Mouse (Mus musculus) MEL (cell line): ENCODE data around the gene Cyp1a1. TPM values are rescaled to one million over a fixed set of nuclear protein-coding genes. Genes with fewer than 3 reads are reported as not detected.
A peak's percentile ranks its signal among the peaks of the same experiment; 100 is the strongest.

Source experiments
- DNase-seq: peaks from one replicate; pipeline ENCODE4 v3.0.0; 2011; ENCODE audit warnings: low read depth, low spot score
- H3K27ac ChIP-seq: 2 replicates; pipeline ENCODE4 v1.5.1; 2012; ENCODE audit warnings: low read depth, mild to moderate bottlenecking, control low read depth, low read length, moderate library complexity; ENCODE audit not compliant: control insufficient read depth
- H3K27me3 ChIP-seq, 2 experiments: fragments of 150-350 bp in 1 of 2; sonication (generic) in 1 of 2; 2 replicates each; pipeline ENCODE4 v1.6.1; 2012; ENCODE audit warnings: low read length in 2 of 2, mild to moderate bottlenecking in 2 of 2, improper control_type of control experiment in 1 of 2, moderate library complexity in 1 of 2; ENCODE audit not compliant: insufficient read depth in 2 of 2, control insufficient read depth in 1 of 2
- H3K36me3 ChIP-seq, 2 experiments: 2 replicates each; pipeline ENCODE4 v1.6.1; 2012 to 2014; ENCODE audit warnings: low read length in 2 of 2, improper control_type of control experiment in 1 of 2, inconsistent platforms in 1 of 2, mild to moderate bottlenecking in 1 of 2; ENCODE audit not compliant: insufficient read depth in 2 of 2, control insufficient read depth in 1 of 2
- H3K4me1 ChIP-seq, 2 experiments: fragments of 150-350 bp in 1 of 2; sonication (generic) in 1 of 2; 2 replicates each; pipeline ENCODE4 v1.6.1; 2012; ENCODE audit warnings: low read length in 2 of 2, improper control_type of control experiment in 1 of 2, mild to moderate bottlenecking in 1 of 2; ENCODE audit not compliant: insufficient read depth in 2 of 2, control insufficient read depth in 1 of 2
- H3K4me3 ChIP-seq, 2 experiments: fragments of 150-350 bp in 1 of 2; sonication (generic) in 1 of 2; 2 replicates each; pipeline ENCODE4 v1.5.1; 2012; ENCODE audit warnings: low read depth in 2 of 2, low read length in 2 of 2, mild to moderate bottlenecking in 2 of 2, moderate library complexity in 2 of 2, control low read depth in 1 of 2, improper control_type of control experiment in 1 of 2; ENCODE audit not compliant: control insufficient read depth in 1 of 2, insufficient read depth in 1 of 2
- H3K79me2 ChIP-seq: 2 replicates; pipeline ENCODE4 v1.6.1; 2012; ENCODE audit warnings: mild to moderate bottlenecking, low read length, moderate library complexity; ENCODE audit not compliant: control insufficient read depth, poor library complexity, insufficient read depth
- H3K9ac ChIP-seq: 2 replicates; pipeline ENCODE4 v1.6.1; 2012; ENCODE audit warnings: low read depth, mild to moderate bottlenecking, control low read depth, low read length, moderate library complexity; ENCODE audit not compliant: control insufficient read depth, poor library complexity, severe bottlenecking
- H3K9me3 ChIP-seq: fragments of 150-350 bp; sonication (generic); replicated peaks from 2 replicates; pipeline ENCODE4 v1.6.1; 2012; ENCODE audit warnings: mild to moderate bottlenecking, low read length, improper control_type of control experiment, moderate library complexity; ENCODE audit not compliant: insufficient read depth
- BHLHE40 ChIP-seq: IDR thresholded peaks from 2 replicates; pipeline ENCODE4 v1.6.1; 2012; ENCODE audit warnings: low read depth, mild to moderate bottlenecking, inconsistent platforms, low read length, improper control_type of control experiment, borderline replicate concordance
- CHD1 ChIP-seq: IDR thresholded peaks from 2 replicates; pipeline ENCODE4 v1.6.1; 2012; ENCODE audit warnings: low read depth, mild to moderate bottlenecking, inconsistent platforms, low read length, improper control_type of control experiment
- E2F4 ChIP-seq: IDR thresholded peaks from 2 replicates; pipeline ENCODE4 v1.6.1; 2011; ENCODE audit warnings: low read depth, low read length, improper control_type of control experiment, borderline replicate concordance
- ELF1 ChIP-seq: IDR thresholded peaks from 2 replicates; pipeline ENCODE4 v1.6.1; 2014; ENCODE audit warnings: low read depth, mild to moderate bottlenecking, inconsistent platforms, low read length, improper control_type of control experiment, moderate library complexity
- EP300 ChIP-seq, 2 experiments: IDR thresholded peaks; 2 replicates each; pipeline ENCODE4 v1.6.1; 2011; ENCODE audit warnings: improper control_type of control experiment in 2 of 2, low read length in 2 of 2, low read depth in 1 of 2, mild to moderate bottlenecking in 1 of 2
- ETS1 ChIP-seq: IDR thresholded peaks from 2 replicates; pipeline ENCODE4 v1.6.1; 2012; ENCODE audit warnings: low read depth, mild to moderate bottlenecking, inconsistent platforms, low read length, improper control_type of control experiment, moderate library complexity
- GABPA ChIP-seq: IDR thresholded peaks from 2 replicates; pipeline ENCODE4 v1.6.1; 2012; ENCODE audit warnings: low read depth, mild to moderate bottlenecking, inconsistent platforms, low read length, improper control_type of control experiment, moderate library complexity
- GATA1 ChIP-seq: IDR thresholded peaks from 2 replicates; pipeline ENCODE4 v1.6.1; 2011; ENCODE audit warnings: low read depth, low read length, improper control_type of control experiment
- HCFC1 ChIP-seq: IDR thresholded peaks from 2 replicates; pipeline ENCODE4 v1.6.1; 2012; ENCODE audit warnings: low read depth, mild to moderate bottlenecking, inconsistent platforms, low read length, improper control_type of control experiment, moderate library complexity
- MAFK ChIP-seq: IDR thresholded peaks from 2 replicates; pipeline ENCODE4 v1.6.1; 2011; ENCODE audit warnings: low read depth, mild to moderate bottlenecking, low read length, improper control_type of control experiment, borderline replicate concordance
- MAX ChIP-seq: IDR thresholded peaks from 2 replicates; pipeline ENCODE4 v1.6.1; 2011; ENCODE audit warnings: low read length, improper control_type of control experiment
- MAZ ChIP-seq: IDR thresholded peaks from 2 replicates; pipeline ENCODE4 v1.6.1; 2012; ENCODE audit warnings: low read depth, mild to moderate bottlenecking, inconsistent platforms, low read length, improper control_type of control experiment
- MXI1 ChIP-seq: IDR thresholded peaks from 2 replicates; pipeline ENCODE4 v1.6.1; 2011; ENCODE audit warnings: mild to moderate bottlenecking, low read depth, low read length, improper control_type of control experiment
- MYC ChIP-seq: IDR thresholded peaks from 2 replicates; pipeline ENCODE4 v1.6.1; 2011; ENCODE audit warnings: low read depth, mild to moderate bottlenecking, low read length, improper control_type of control experiment, moderate library complexity
- NELFE ChIP-seq: IDR thresholded peaks from 2 replicates; pipeline ENCODE4 v1.6.1; 2011; ENCODE audit warnings: low read depth, low read length, improper control_type of control experiment
- NRF1 ChIP-seq: IDR thresholded peaks from 2 replicates; pipeline ENCODE4 v1.6.1; 2014; ENCODE audit warnings: low read depth, mild to moderate bottlenecking, inconsistent platforms, low read length, improper control_type of control experiment, moderate library complexity; ENCODE audit not compliant: poor library complexity, insufficient read depth, severe bottlenecking
- POLR2A ChIP-seq, 2 experiments: IDR thresholded peaks; 2 replicates each; pipeline ENCODE4 v1.6.1; 2011 to 2012; ENCODE audit warnings: low read length in 2 of 2, mild to moderate bottlenecking in 2 of 2, control low read depth in 1 of 2, improper control_type of control experiment in 1 of 2, low read depth in 1 of 2, moderate library complexity in 1 of 2; ENCODE audit not compliant: control insufficient read depth in 1 of 2, insufficient read depth in 1 of 2, poor library complexity in 1 of 2
- POLR2AphosphoS2 ChIP-seq: IDR thresholded peaks from 2 replicates; pipeline ENCODE4 v1.6.1; 2011; ENCODE audit warnings: low read length, improper control_type of control experiment
- RAD21 ChIP-seq: IDR thresholded peaks from 2 replicates; pipeline ENCODE4 v1.6.1; 2011; ENCODE audit warnings: mild to moderate bottlenecking, low read depth, low read length, improper control_type of control experiment
- SIN3A ChIP-seq: IDR thresholded peaks from 2 replicates; pipeline ENCODE4 v1.6.1; 2012; ENCODE audit warnings: low read length, improper control_type of control experiment, inconsistent platforms
- SMC3 ChIP-seq: IDR thresholded peaks from 2 replicates; pipeline ENCODE4 v1.6.1; 2011; ENCODE audit warnings: low read depth, low read length, improper control_type of control experiment
- TAL1 ChIP-seq: IDR thresholded peaks from 2 replicates; pipeline ENCODE4 v1.6.1; 2012; ENCODE audit warnings: mild to moderate bottlenecking, inconsistent platforms, low read length, moderate library complexity, mixed read lengths
- TBP ChIP-seq: IDR thresholded peaks from 2 replicates; pipeline ENCODE4 v1.8.0; 2011; ENCODE audit warnings: low read depth, low read length, improper control_type of control experiment
- TCF12 ChIP-seq: IDR thresholded peaks from 2 replicates; pipeline ENCODE4 v1.6.1; 2014; ENCODE audit warnings: low read depth, mild to moderate bottlenecking, inconsistent platforms, low read length, improper control_type of control experiment, moderate library complexity
- UBTF ChIP-seq: IDR thresholded peaks from 2 replicates; pipeline ENCODE4 v1.6.1; 2012; ENCODE audit warnings: low read depth, mild to moderate bottlenecking, inconsistent platforms, low read length, improper control_type of control experiment, moderate library complexity, borderline replicate concordance; ENCODE audit not compliant: insufficient read depth
- USF1 ChIP-seq: IDR thresholded peaks from 2 replicates; pipeline ENCODE4 v1.6.1; 2014; ENCODE audit warnings: low read depth, mild to moderate bottlenecking, inconsistent platforms, low read length, improper control_type of control experiment, moderate library complexity
- ZC3H11A ChIP-seq: IDR thresholded peaks from 2 replicates; pipeline ENCODE4 v1.6.1; 2012; ENCODE audit warnings: low read depth, mild to moderate bottlenecking, inconsistent platforms, low read length, improper control_type of control experiment
- ZKSCAN1 ChIP-seq: IDR thresholded peaks from 2 replicates; pipeline ENCODE4 v1.6.1; 2012; ENCODE audit warnings: low read depth, mild to moderate bottlenecking, inconsistent platforms, low read length, improper control_type of control experiment, moderate library complexity
- ZMIZ1 ChIP-seq: IDR thresholded peaks from 2 replicates; pipeline ENCODE4 v1.6.1; 2012; ENCODE audit warnings: low read depth, mild to moderate bottlenecking, inconsistent platforms, low read length, improper control_type of control experiment, moderate library complexity
- ZNF384 ChIP-seq: IDR thresholded peaks from 2 replicates; pipeline ENCODE4 v1.6.1; 2012; ENCODE audit warnings: low read depth, mild to moderate bottlenecking, inconsistent platforms, low read length, improper control_type of control experiment
- polyA plus RNA-seq, 2 experiments: library from polyadenylated mRNA; stranded (reverse) in 1 of 2; unstranded in 1 of 2; fragments of >175 nt in 1 of 2; fragments of >200 nt in 1 of 2; gene quantifications; 2 replicates each; pipeline versions ENCODE4 v1.2.1 to v1.2.4; 2012; ENCODE audit warnings: low replicate concordance in 2 of 2, low read depth in 1 of 2; ENCODE audit not compliant: insufficient read length in 2 of 2, insufficient read depth in 1 of 2, missing spikeins in 1 of 2
- total RNA-seq: library from RNA; depleted of rRNA; stranded (reverse); fragments of 300-350 nt; gene quantifications from 2 replicates; pipeline ENCODE4 v1.2.3, GENCODE M21; 2012

Cyp1a1 gene
- total and polyA plus RNA-seq, 3 experiments, result 0.04 to 0.26 TPM; not detected in 1

DNA sequence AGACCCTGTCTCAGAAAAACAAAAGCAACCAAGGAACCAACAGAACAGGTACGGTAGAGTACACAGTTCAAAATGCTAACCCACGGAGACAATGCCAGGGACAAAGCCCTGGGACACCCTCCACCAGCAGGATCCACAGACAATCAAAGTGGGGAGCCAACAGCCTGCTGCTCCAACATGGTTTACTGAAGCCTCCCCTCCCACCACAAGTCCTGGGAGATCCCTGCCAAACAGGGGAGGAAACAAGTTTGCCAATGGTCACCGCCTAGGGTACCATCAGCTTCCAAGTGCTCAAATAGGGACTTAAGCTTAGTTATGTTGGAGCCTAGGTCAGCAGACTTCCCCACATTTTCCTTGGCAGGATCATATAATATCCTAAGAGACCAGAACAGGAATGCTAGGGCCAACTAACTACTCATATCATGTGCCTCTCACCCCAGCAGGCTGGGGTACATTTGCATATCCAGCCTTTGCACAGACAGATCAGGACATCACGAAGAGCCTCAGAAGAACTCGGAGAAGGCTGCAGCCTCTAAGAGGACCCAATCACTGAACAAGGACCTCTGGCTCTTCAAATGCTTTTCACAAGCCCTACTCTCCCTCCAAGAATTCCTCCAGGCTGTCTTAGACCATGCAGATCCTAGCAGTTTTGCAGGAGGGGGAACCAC is 47.9 kb upstream of the Cyp1a1 start:
- no peak for DNase-seq
- Histone ChIP-seq H3K79me2 (peaks cover 98% of the 10 kb centered on the region), H3K36me3 (peaks cover 6 to 58% of the 10 kb centered on the region in 2 experiments), H3K9me3 (no peaks in the 10 kb centered on the region), H3K4me3 (peak overlapping the region; percentile 9 to 10; a peak in 3 of 4 replicates), H3K4me1 (peaks cover 27 to 66% of the 10 kb centered on the region in 2 experiments), H3K27me3 (no peaks in the 10 kb centered on the region)
- no peak for TF ChIP-seq ZMIZ1
- no peak for TF ChIP-seq BHLHE40
- TF ChIP-seq ETS1, result no peak
- TF ChIP-seq, all 39 proteins: peak for 0
- peak overlapping the region; percentile 55 for H3K27ac ChIP-seq
- peak overlapping the region; percentile 49 for H3K9ac ChIP-seq

DNA sequence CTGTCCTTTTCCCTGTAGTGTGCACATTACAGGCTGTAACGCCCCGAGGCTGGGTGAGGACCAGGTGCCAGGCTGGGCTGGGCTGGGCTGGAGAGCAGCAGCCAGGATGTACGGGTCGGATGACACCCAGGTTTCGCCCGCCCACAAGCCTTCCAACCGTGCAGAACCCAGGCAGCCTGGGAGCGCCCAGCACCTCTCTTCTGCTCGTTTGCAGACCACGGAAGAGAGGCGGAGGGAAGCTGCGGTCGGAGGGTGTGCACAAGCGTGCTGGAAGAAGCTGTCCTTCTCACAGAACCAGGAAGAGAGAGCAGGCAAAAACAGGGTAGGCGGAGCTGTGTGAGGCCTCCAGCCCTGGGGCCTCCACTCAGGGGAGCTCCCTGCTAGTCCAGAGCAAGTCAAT is 47.3 kb upstream of the Cyp1a1 start:
- DNase-seq, result peak; percentile 93
- H3K4me3 ChIP-seq, result peak overlapping the region in 1 of 2 experiments; percentile 9; a peak in 2 of 4 replicates
- peak overlapping the region; percentile 49 for H3K9ac ChIP-seq
- TF ChIP-seq ZKSCAN1, result no peak
- no peak for TF ChIP-seq NELFE
- peak; percentile 46; the same call in 1 of the 2 replicates for TF ChIP-seq HCFC1
- no peak for TF ChIP-seq GABPA
- TF ChIP-seq SIN3A, result peak; percentile 86
- TF ChIP-seq UBTF, result peak; percentile 44; the same call in 1 of the 2 replicates
- no peak for TF ChIP-seq POLR2AphosphoS2
- peak; percentile 58 for TF ChIP-seq MAX
- TF ChIP-seq MXI1, result peak; percentile 89
- TF ChIP-seq CHD1, result no peak
- no peak for TF ChIP-seq MAFK
- TF ChIP-seq ELF1, result peak; percentile 94
- TF ChIP-seq TBP, result peak; percentile 64; the same call in 1 of the 2 replicates
- TF ChIP-seq ZC3H11A, result no peak
- TF ChIP-seq RAD21, result no peak
- 0 out of 2 replicates have a peak, but pooled peaks have one; percentile 14 for TF ChIP-seq NRF1
- TF ChIP-seq MAZ, result no peak
- TF ChIP-seq E2F4, result no peak
- no peak for TF ChIP-seq TAL1
- TF ChIP-seq EP300 (IDR thresholded peaks at IDR 0.05; ENCODE audit: low read depth in 1 of 2, low read length in 2 of 2), result 0 out of 4 replicates have a peak, but pooled peaks of 1 of the 2 experiments have one; percentile 28
- TF ChIP-seq TCF12, result peak; percentile 45; the same call in 1 of the 2 replicates
- no peak for TF ChIP-seq USF1
- no peak for TF ChIP-seq GATA1
- TF ChIP-seq ETS1, result peak; percentile 58; the same call in 1 of the 2 replicates
- TF ChIP-seq POLR2A (IDR thresholded peaks at IDR 0.05; ENCODE audit: control insufficient read depth in 1 of 2, insufficient read depth in 1 of 2, low read depth in 1 of 2, low read length in 2 of 2, poor library complexity in 1 of 2), result peak in 1 of 2 experiments; percentile 44; a peak in 1 of 4 replicates
- TF ChIP-seq MYC, result 0 out of 2 replicates have a peak, but pooled peaks have one; percentile 52
- no peak; the same call in 1 of the 2 replicates for TF ChIP-seq BHLHE40
- no peak for TF ChIP-seq ZNF384
- TF ChIP-seq SMC3, result no peak

More for the DNA sequence above, 47.3 kb upstream of the Cyp1a1 start:
- Histone ChIP-seq H3K79me2 (peaks cover 97% of the 10 kb centered on the region), H3K27ac (peak overlapping the region; percentile 55), H3K4me1 (peaks cover 27 to 63% of the 10 kb centered on the region in 2 experiments), H3K9me3 (no peaks in the 10 kb centered on the region), H3K27me3 (no peaks in the 10 kb centered on the region), H3K36me3 (peaks cover 6 to 58% of the 10 kb centered on the region in 2 experiments)
